Mouse (Mus musculus) forebrain, embryonic 15.5 days (tissue): ENCODE data around the gene Plpp4. TPM values are rescaled to one million over a fixed set of nuclear protein-coding genes. Genes with fewer than 3 reads are reported as not detected.

Source experiments
- ATAC-seq: fragments of 200-750 bp; cut with Nextera tagmentation; replicated peaks from 2 replicates; pipeline ENCODE4 v1.8.0; 2017; ENCODE audit warnings: mild to moderate bottlenecking, moderate TSS enrichment, moderate library complexity
- H3K27ac ChIP-seq: fragments of 300-500 bp; sonication (generic); replicated peaks from 2 replicates; pipeline ENCODE4 v1.5.1; 2015; ENCODE audit warnings: mild to moderate bottlenecking, inconsistent platforms
- H3K27me3 ChIP-seq: fragments of 300-500 bp; sonication (generic); 2 replicates; pipeline ENCODE4 v1.6.1; 2015; ENCODE audit warnings: inconsistent platforms
- H3K36me3 ChIP-seq: fragments of 300-500 bp; sonication (generic); 2 replicates; pipeline ENCODE4 v1.6.1; 2015; ENCODE audit warnings: mild to moderate bottlenecking, inconsistent platforms
- H3K4me1 ChIP-seq: fragments of 300-500 bp; sonication (generic); 2 replicates; pipeline ENCODE4 v1.6.1; 2015; ENCODE audit warnings: inconsistent platforms
- H3K4me2 ChIP-seq: fragments of 300-500 bp; sonication (generic); replicated peaks from 2 replicates; pipeline ENCODE4 v1.6.1; 2015; ENCODE audit warnings: mild to moderate bottlenecking, inconsistent platforms
- H3K4me3 ChIP-seq: fragments of 300-500 bp; sonication (generic); 2 replicates; pipeline ENCODE4 v1.5.1; 2015; ENCODE audit warnings: mild to moderate bottlenecking, inconsistent platforms
- H3K9ac ChIP-seq: fragments of 300-500 bp; sonication (generic); replicated peaks from 2 replicates; pipeline ENCODE4 v1.6.1; 2015; ENCODE audit warnings: mild to moderate bottlenecking, inconsistent platforms
- H3K9me3 ChIP-seq: fragments of 300-500 bp; sonication (generic); 2 replicates; pipeline ENCODE4 v1.6.1; 2016; ENCODE audit warnings: inconsistent platforms
- WGBS: fragments of 180-500 bp; shearing (Covaris S2); methylation state at CpG from one replicate; pipeline ENCODE4 v1.1.7; 2015; ENCODE audit warnings: mixed read lengths; 5-methylcytosine and 5-hydroxymethylcytosine counted together
- polyA plus RNA-seq: library from polyadenylated mRNA; unstranded; fragments of >200 nt; fragmentation: Nextera tagmentation; extraction: Ambion mirVana; gene quantifications from 2 replicates; pipeline ENCODE4 v1.2.1, GENCODE M21; 2015

Gene Plpp4
- 2.4 and 2.5 TPM in 2 replicates for polyA plus RNA-seq

GRCm38 (mm10) chr7:129256621-129257373 is at the start of gene Plpp4:
Gene Plpp4, plus strand, starts transcription at chr7:129257031.
- Histone ChIP-seq H3K4me2 (peak within 1 kb of the TSS; percentile 92), H3K36me3 (no peaks in the 10 kb centered on the region), H3K4me3 (peak within 1 kb of the TSS; percentile 48), H3K4me1 (peaks cover 7% of the 10 kb centered on the region), H3K27me3 (peaks cover 22% of the 10 kb centered on the region; the same call in 1 of the 2 replicates), H3K27ac (no peak within 1 kb of the TSS), H3K9me3 (no peaks in the 10 kb centered on the region), H3K9ac (peak within 1 kb of the TSS; percentile 44)
- under 1% methylated on average over 66 of the region's 66 CpGs for WGBS
- peak; percentile 88 for ATAC-seq

GRCm38 (mm10) chr7:129215926-129216543 is 40.8 kb upstream of the Plpp4 start:
- WGBS, result 73% methylated on average over 10 of the region's 10 CpGs
- H3K27me3 ChIP-seq, result no peaks in the 10 kb centered on the region
- no peak overlapping the region for H3K27ac ChIP-seq
- no peak overlapping the region for H3K9ac ChIP-seq
- no peak overlapping the region for H3K4me3 ChIP-seq
- H3K9me3 ChIP-seq, result no peaks in the 10 kb centered on the region
- H3K4me1 ChIP-seq, result no peaks in the 10 kb centered on the region
- no peak overlapping the region for H3K4me2 ChIP-seq
- no peaks in the 10 kb centered on the region for H3K36me3 ChIP-seq
- ATAC-seq, result no peak

GRCm38 (mm10) chr7:129216547-129217195 is 40.2 kb upstream of the Plpp4 start:
- no peak overlapping the region for H3K9ac ChIP-seq
- WGBS, result 76% methylated on average over 10 of the region's 10 CpGs
- no peak overlapping the region for H3K4me3 ChIP-seq
- no peak overlapping the region for H3K27ac ChIP-seq
- H3K4me2 ChIP-seq, result no peak overlapping the region
- no peaks in the 10 kb centered on the region for H3K9me3 ChIP-seq
- no peaks in the 10 kb centered on the region for H3K4me1 ChIP-seq
- H3K36me3 ChIP-seq, result no peaks in the 10 kb centered on the region
- no peaks in the 10 kb centered on the region for H3K27me3 ChIP-seq
- ATAC-seq, result no peak

GRCm38 (mm10) chr7:129220948-129221347 is 35.9 kb upstream of the Plpp4 start:
- no peaks in the 10 kb centered on the region for H3K36me3 ChIP-seq
- H3K27ac ChIP-seq, result no peak overlapping the region
- no peak for ATAC-seq
- no peak overlapping the region for H3K9ac ChIP-seq
- H3K4me2 ChIP-seq, result no peak overlapping the region
- no peaks in the 10 kb centered on the region for H3K4me1 ChIP-seq
- WGBS, result 81% methylated on average over 9 of the region's 9 CpGs
- H3K4me3 ChIP-seq, result no peak overlapping the region
- no peaks in the 10 kb centered on the region for H3K9me3 ChIP-seq
- no peaks in the 10 kb centered on the region for H3K27me3 ChIP-seq

- Histone ChIP-seq H3K4me2 (no peak overlapping the region), H3K9me3 (no peaks in the 10 kb centered on the region), H3K36me3 (no peaks in the 10 kb centered on the region), H3K27ac (no peak overlapping the region), H3K4me1 (no peaks in the 10 kb centered on the region), H3K4me3 (no peak overlapping the region), H3K9ac (no peak overlapping the region), H3K27me3 (no peaks in the 10 kb centered on the region)
- ATAC-seq, result no peak
- WGBS, result 94% methylated on average over 3 of the region's 3 CpGs
Observed at GRCm38 (mm10) chr7:129221649-129222048, 35.2 kb upstream of the Plpp4 start.

GRCm38 (mm10) chr7:129235410-129235809 is 21.4 kb upstream of the Plpp4 start:
- 0 out of 2 replicates have a peak, but pooled peaks have one; percentile 38 for ATAC-seq

GRCm38 (mm10) chr7:129235995-129236394 is 20.8 kb upstream of the Plpp4 start:
- Histone ChIP-seq H3K9ac (no peak overlapping the region), H3K4me3 (no peak overlapping the region), H3K27me3 (no peaks in the 10 kb centered on the region), H3K4me2 (no peak overlapping the region), H3K36me3 (no peaks in the 10 kb centered on the region), H3K27ac (no peak overlapping the region), H3K4me1 (no peaks in the 10 kb centered on the region), H3K9me3 (no peaks in the 10 kb centered on the region)
- no peak for ATAC-seq
- 72% methylated on average over 5 of the region's 5 CpGs for WGBS

More at GRCm38 (mm10) chr7:129235410-129235809, 21.4 kb upstream of the Plpp4 start:
- Histone ChIP-seq H3K27ac (no peak overlapping the region), H3K4me2 (no peak overlapping the region), H3K9ac (no peak overlapping the region), H3K36me3 (no peaks in the 10 kb centered on the region), H3K4me3 (no peak overlapping the region), H3K9me3 (no peaks in the 10 kb centered on the region), H3K4me1 (no peaks in the 10 kb centered on the region), H3K27me3 (no peaks in the 10 kb centered on the region)
- WGBS, result 46% methylated on average over 2 of the region's 2 CpGs

- Histone ChIP-seq H3K36me3 (no peaks in the 10 kb centered on the region), H3K9me3 (no peaks in the 10 kb centered on the region), H3K4me1 (no peaks in the 10 kb centered on the region), H3K4me2 (no peak overlapping the region), H3K27me3 (0 out of 2 replicates have a peak, but pooled peaks cover 10% of the 10 kb centered on the region), H3K4me3 (no peak overlapping the region), H3K9ac (no peak overlapping the region), H3K27ac (no peak overlapping the region)
- ATAC-seq, result no peak
Observed at GRCm38 (mm10) chr7:129250981-129251380, 5.8 kb upstream of the Plpp4 start.

GRCm38 (mm10) chr7:129253406-129253805 is 3.4 kb upstream of the Plpp4 start:
- Histone ChIP-seq H3K9ac (no peak overlapping the region), H3K4me2 (no peak overlapping the region), H3K36me3 (no peaks in the 10 kb centered on the region), H3K4me3 (no peak overlapping the region), H3K27ac (no peak overlapping the region), H3K4me1 (peaks cover 7% of the 10 kb centered on the region; the same call in 1 of the 2 replicates), H3K9me3 (no peaks in the 10 kb centered on the region), H3K27me3 (peaks cover 22% of the 10 kb centered on the region; the same call in 1 of the 2 replicates)
- ATAC-seq, result no peak
- WGBS, result 83% methylated on average over 6 of the region's 6 CpGs

- Histone ChIP-seq H3K9me3 (no peaks in the 10 kb centered on the region), H3K27ac (no peak overlapping the region), H3K36me3 (no peaks in the 10 kb centered on the region), H3K9ac (no peak overlapping the region), H3K27me3 (peaks cover 22% of the 10 kb centered on the region; the same call in 1 of the 2 replicates), H3K4me3 (no peak overlapping the region), H3K4me1 (peaks cover 7% of the 10 kb centered on the region), H3K4me2 (no peak overlapping the region)
- ATAC-seq, result no peak
- WGBS, result 71% methylated on average over 1 of the region's 1 CpGs
Observed at GRCm38 (mm10) chr7:129254126-129254525, 2.7 kb upstream of the Plpp4 start.

GRCm38 (mm10) chr7:129255406-129255805 is 1.4 kb upstream of the Plpp4 start:
- peaks cover 7% of the 10 kb centered on the region for H3K4me1 ChIP-seq
- H3K27ac ChIP-seq, result no peak overlapping the region
- ATAC-seq, result no peak
- H3K27me3 ChIP-seq, result peaks cover 22% of the 10 kb centered on the region; the same call in 1 of the 2 replicates
- no peak overlapping the region for H3K4me3 ChIP-seq
- H3K9ac ChIP-seq, result no peak overlapping the region
- 92% methylated on average over 6 of the region's 6 CpGs for WGBS
- no peak overlapping the region for H3K4me2 ChIP-seq
- H3K36me3 ChIP-seq, result no peaks in the 10 kb centered on the region
- no peaks in the 10 kb centered on the region for H3K9me3 ChIP-seq
